Mouse (Mus musculus) E14TG2a.4 (cell line): ENCODE results near the gene Samd14.

Source experiments
- CTCF ChIP-seq: conservative IDR thresholded peaks from 2 replicates; pipeline ENCODE4 v1.5.1; 2014; ENCODE audit warnings: low read length
- NANOG ChIP-seq: IDR thresholded peaks from 2 replicates; pipeline ENCODE4 v1.6.1; 2014; ENCODE audit warnings: borderline replicate concordance, low read length, mixed read lengths
- POU5F1 ChIP-seq: IDR thresholded peaks from 2 replicates; pipeline ENCODE4 v1.6.1; 2014; ENCODE audit warnings: low read length, borderline replicate concordance

DNA sequence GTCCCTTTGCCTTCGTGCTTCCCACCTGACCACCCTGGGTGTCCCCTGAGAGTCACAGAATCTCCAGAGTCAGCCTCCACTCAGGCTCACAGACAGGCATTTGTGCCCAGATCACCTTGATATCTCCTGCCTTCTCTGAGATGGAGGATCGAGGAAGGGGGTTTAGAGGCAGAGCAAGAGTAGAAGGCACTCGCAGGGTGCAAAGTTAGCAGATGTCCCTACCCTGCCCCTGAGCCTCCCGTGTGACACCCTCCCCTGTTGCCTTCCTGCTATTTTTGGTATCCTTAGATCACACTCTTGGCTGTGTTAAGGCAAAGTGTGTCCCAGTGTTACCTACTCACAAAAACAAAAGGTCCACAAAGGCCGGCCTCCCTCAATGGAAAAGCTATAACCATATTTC, 33.5 kb upstream of the Samd14 start, which contains the start of gene Sgca:
- TF ChIP-seq CTCF = no peak
- TF ChIP-seq NANOG = no peak
- no peak for TF ChIP-seq POU5F1
